Mouse (Mus musculus) monocyte, adult 5-6 weeks (primary cell): ENCODE results near the gene Rab8b. TPM values are rescaled to one million over a fixed set of nuclear protein-coding genes. Genes with fewer than 3 reads are reported as not detected.
A peak's percentile ranks its signal among the peaks of the same experiment; 100 is the strongest.
"Not testable (repeated sequence)": the region's sequence is repeated elsewhere in the genome, so short reads cannot be mapped to it uniquely, and the experiment has no call there.

ENCODE experiments used
- ATAC-seq: fragments of 153-309, 156-312 bp; replicated peaks from 2 replicates; pipeline ENCODE4 v1.8.0; 2017; ENCODE audit warnings: mild to moderate bottlenecking; ENCODE audit not compliant: low TSS enrichment, insufficient number of reproducible peaks, severe bottlenecking, poor library complexity, low FRiP score
- total RNA-seq: library from RNA; stranded (forward); fragments of 200-1000, 200-491, 200-594 nt; gene quantifications from 3 replicates; pipeline ENCODE4 v1.2.3, GENCODE M21; 2017

Rab8b gene
- total RNA-seq, 1 experiment from 2014 or later = 179 TPM

GRCm38 (mm10) chr9:66864708-66865107, 54.8 kb downstream of the Rab8b start:
- no peak for ATAC-seq

GRCm38 (mm10) chr9:66863456-66863855, 56.0 kb downstream of the Rab8b start:
- ATAC-seq = no peak

GRCm38 (mm10) chr9:66862202-66862601, 57.3 kb downstream of the Rab8b start:
- no peak for ATAC-seq

GRCm38 (mm10) chr9:66861104-66861767, 58.3 kb downstream of the Rab8b start:
- no peak for ATAC-seq

- ATAC-seq = no peak
These were observed 60.0 kb downstream of the Rab8b start for GRCm38 (mm10) chr9:66859523-66859922.

- no peak for ATAC-seq
These were observed 63.6 kb downstream of the Rab8b start for GRCm38 (mm10) chr9:66855865-66856264.

GRCm38 (mm10) chr9:66852592-66852991, 66.9 kb downstream of the Rab8b start:
- ATAC-seq = no peak

GRCm38 (mm10) chr9:66850966-66851365, 68.5 kb downstream of the Rab8b start:
- no peak for ATAC-seq

GRCm38 (mm10) chr9:66846822-66847221, 72.7 kb downstream of the Rab8b start:
- no peak for ATAC-seq

- ATAC-seq = no peak
These were observed 84.4 kb downstream of the Rab8b start for GRCm38 (mm10) chr9:66835097-66835480.

- peak; percentile 94 for ATAC-seq
These were observed 85.0 kb downstream of the Rab8b start, which contains the start of gene Aph1c for GRCm38 (mm10) chr9:66834318-66835096. Gene Aph1c (minus strand): TSS chr9:66834726.

GRCm38 (mm10) chr9:66833851-66834250, 85.6 kb downstream of the Rab8b start:
- ATAC-seq = no peak

GRCm38 (mm10) chr9:66832366-66832908, 87.0 kb downstream of the Rab8b start:
- no peak; the same call in 1 of the 2 replicates for ATAC-seq

GRCm38 (mm10) chr9:66825990-66826389, 93.5 kb downstream of the Rab8b start:
- 0 out of 2 replicates have a peak, but pooled peaks have one; percentile 48 for ATAC-seq

GRCm38 (mm10) chr9:66822255-66822654, 97.2 kb downstream of the Rab8b start:
- ATAC-seq = not testable (repeated sequence)

- ATAC-seq = no peak
These were observed 98.5 kb downstream of the Rab8b start for GRCm38 (mm10) chr9:66820996-66821395.

- no peak for ATAC-seq
These were observed 106.1 kb downstream of the Rab8b start for GRCm38 (mm10) chr9:66813392-66813791.

- not testable (repeated sequence) for ATAC-seq
These were observed 113.5 kb downstream of the Rab8b start for GRCm38 (mm10) chr9:66805951-66806350.

- ATAC-seq = no peak
These were observed 117.5 kb downstream of the Rab8b start for GRCm38 (mm10) chr9:66801947-66802346.

- ATAC-seq = no peak
These were observed 122.7 kb downstream of the Rab8b start, which contains the start of gene Gm10647 for GRCm38 (mm10) chr9:66796739-66797138. Gene Gm10647 (plus strand): TSS chr9:66797039.
